Mouse (Mus musculus) cortical plate, adult 2 months (tissue): ENCODE measurements at regions not wholly inside any gene's neighbourhood (a gene's known extent, or its start where the extent isn't known, plus 50 kb on each side); places are given as distances from the start of the nearest gene placed in this dataset.

Experiments
- CTCF ChIP-seq: fragments of 200-500 bp; IDR thresholded peaks from 2 replicates; pipeline ENCODE4 v1.5.1; 2011; ENCODE audit warnings: mild to moderate bottlenecking, control low read depth, low read length; ENCODE audit not compliant: insufficient read depth; ENCODE audit errors: extremely low read depth
- POLR2A ChIP-seq: fragments of 200-500 bp; IDR thresholded peaks from 2 replicates; pipeline ENCODE4 v1.6.1; 2011; ENCODE audit warnings: mild to moderate bottlenecking, low read length, control low read depth; ENCODE audit not compliant: insufficient read depth; ENCODE audit errors: extremely low read depth

DNA sequence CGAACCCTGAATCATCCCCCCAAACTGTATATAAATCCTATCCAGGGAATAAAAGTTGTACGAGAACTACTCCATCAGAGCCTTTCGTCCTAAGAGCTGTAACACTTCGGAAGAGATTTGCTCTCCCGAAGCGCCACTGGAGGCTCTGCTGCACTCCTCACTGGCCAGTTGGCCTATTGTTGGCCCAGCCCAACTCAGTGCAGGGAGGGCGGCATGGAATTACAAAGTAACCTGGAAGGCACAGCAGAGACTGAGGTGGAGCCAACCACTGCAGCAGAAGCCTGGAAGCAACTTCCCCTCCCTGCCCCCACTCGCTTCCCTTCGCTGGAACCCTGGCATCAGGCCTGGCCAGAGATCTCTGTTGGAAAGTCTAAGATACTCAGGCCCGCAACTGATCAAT lies 191.7 kb upstream of the Cobl start:
- TF ChIP-seq CTCF (no peak), POLR2A (no peak)
